Mouse (Mus musculus) limb, embryonic 15.5 days (tissue): ENCODE measurements around the gene Nfkbib. TPM values are rescaled to one million over a fixed set of nuclear protein-coding genes. Genes with fewer than 3 reads are reported as not detected.
A peak's percentile ranks its signal among the peaks of the same experiment; 100 is the strongest.

Experiments
- ATAC-seq: fragments of 200-750 bp; cut with Nextera tagmentation; 2 replicates; pipeline ENCODE4 v1.8.0; 2017; ENCODE audit warnings: low read depth, moderate TSS enrichment; ENCODE audit not compliant: insufficient number of reproducible peaks, low FRiP score, low TSS enrichment
- H3K27ac ChIP-seq: fragments of 300-500 bp; sonication (generic); 2 replicates; pipeline ENCODE4 v1.5.1; 2015; ENCODE audit warnings: moderate library complexity, mild to moderate bottlenecking, inconsistent platforms
- H3K27me3 ChIP-seq: fragments of 300-500 bp; sonication (generic); 2 replicates; pipeline ENCODE4 v1.6.1; 2015; ENCODE audit warnings: inconsistent platforms
- H3K36me3 ChIP-seq: fragments of 300-500 bp; sonication (generic); 2 replicates; pipeline ENCODE4 v1.6.1; 2015; ENCODE audit warnings: inconsistent platforms
- H3K4me1 ChIP-seq: fragments of 300-500 bp; sonication (generic); 2 replicates; pipeline ENCODE4 v1.6.1; 2015; ENCODE audit warnings: inconsistent platforms
- H3K4me2 ChIP-seq: fragments of 300-500 bp; sonication (generic); 2 replicates; pipeline ENCODE4 v1.6.1; 2015; ENCODE audit warnings: mild to moderate bottlenecking, inconsistent platforms
- H3K4me3 ChIP-seq: fragments of 300-500 bp; sonication (generic); 2 replicates; pipeline ENCODE4 v1.5.1; 2015; ENCODE audit warnings: mild to moderate bottlenecking, inconsistent platforms
- H3K9ac ChIP-seq: fragments of 300-500 bp; sonication (generic); 2 replicates; pipeline ENCODE4 v1.6.1; 2015; ENCODE audit warnings: inconsistent platforms
- H3K9me3 ChIP-seq: fragments of 300-500 bp; sonication (generic); 2 replicates; pipeline ENCODE4 v1.6.1; 2016; ENCODE audit warnings: inconsistent platforms
- WGBS: fragments of 180-500 bp; shearing (Covaris S2); methylation state at CpG from one replicate; pipeline ENCODE4 v1.1.7; 2015; 5-methylcytosine and 5-hydroxymethylcytosine counted together
- polyA plus RNA-seq: library from polyadenylated mRNA; unstranded; fragments of >200 nt; fragmentation: Nextera tagmentation; extraction: Ambion mirVana; gene quantifications from 2 replicates; pipeline ENCODE4 v1.2.1, GENCODE M21; 2015

Nfkbib gene
- polyA plus RNA-seq, 1 experiment from 2014 or later = 41.5 TPM

GRCm38 (mm10) chr7:28726600-28726999 is 40.7 kb downstream of the Nfkbib start:
- Histone ChIP-seq H3K4me3 (no peak overlapping the region), H3K4me1 (no peaks in the 10 kb centered on the region), H3K4me2 (no peak overlapping the region), H3K27ac (no peak overlapping the region), H3K36me3 (peaks cover 46% of the 10 kb centered on the region), H3K9ac (no peak overlapping the region), H3K27me3 (no peaks in the 10 kb centered on the region), H3K9me3 (no peaks in the 10 kb centered on the region)
- 7% methylated on average over 14 of the region's 14 CpGs for WGBS
- no peak for ATAC-seq

GRCm38 (mm10) chr7:28724613-28725012 is 42.7 kb downstream of the Nfkbib start:
- Histone ChIP-seq H3K36me3 (peaks cover 32% of the 10 kb centered on the region), H3K9ac (no peak overlapping the region), H3K9me3 (no peaks in the 10 kb centered on the region), H3K4me3 (no peak overlapping the region), H3K4me2 (no peak overlapping the region), H3K27me3 (no peaks in the 10 kb centered on the region), H3K4me1 (0 out of 2 replicates have a peak, but pooled peaks cover 5% of the 10 kb centered on the region), H3K27ac (no peak overlapping the region)
- ATAC-seq = no peak
- 92% methylated on average over 2 of the region's 2 CpGs for WGBS

GRCm38 (mm10) chr7:28722079-28722478 is 45.2 kb downstream of the Nfkbib start:
- H3K4me1 ChIP-seq = peaks cover 18% of the 10 kb centered on the region; the same call in 1 of the 2 replicates
- no peak overlapping the region for H3K4me3 ChIP-seq
- H3K27me3 ChIP-seq = no peaks in the 10 kb centered on the region
- no peak overlapping the region for H3K4me2 ChIP-seq
- H3K9me3 ChIP-seq = no peaks in the 10 kb centered on the region
- WGBS = 93% methylated on average over 7 of the region's 7 CpGs
- no peak overlapping the region for H3K27ac ChIP-seq
- ATAC-seq = no peak
- no peak overlapping the region for H3K9ac ChIP-seq
- peaks cover 20% of the 10 kb centered on the region for H3K36me3 ChIP-seq

- peaks cover 21% of the 10 kb centered on the region; the same call in 1 of the 2 replicates for H3K4me1 ChIP-seq
- no peaks in the 10 kb centered on the region for H3K27me3 ChIP-seq
- 0 out of 2 replicates have a peak overlapping the region, but pooled peaks have one; percentile 1 for H3K27ac ChIP-seq
- H3K36me3 ChIP-seq = peaks cover 20% of the 10 kb centered on the region
- no peak overlapping the region for H3K4me3 ChIP-seq
- H3K9me3 ChIP-seq = no peaks in the 10 kb centered on the region
- 44% methylated on average over 3 of the region's 3 CpGs for WGBS
- ATAC-seq = peak; percentile 61; the same call in 1 of the 2 replicates
- no peak overlapping the region for H3K9ac ChIP-seq
- no peak overlapping the region for H3K4me2 ChIP-seq
Measured at GRCm38 (mm10) chr7:28720753-28721537, 46.4 kb downstream of the Nfkbib start.

GRCm38 (mm10) chr7:28719650-28720049 is 47.7 kb downstream of the Nfkbib start:
- Histone ChIP-seq H3K4me3 (no peak overlapping the region), H3K9me3 (no peaks in the 10 kb centered on the region), H3K36me3 (peaks cover 12% of the 10 kb centered on the region), H3K4me1 (peaks cover 21% of the 10 kb centered on the region; the same call in 1 of the 2 replicates), H3K27ac (no peak overlapping the region), H3K9ac (no peak overlapping the region), H3K4me2 (no peak overlapping the region), H3K27me3 (no peaks in the 10 kb centered on the region)
- no peak for ATAC-seq
- whole genome bisulfite sequencing = 86% methylated on average over 2 of the region's 2 CpGs

- Histone ChIP-seq H3K36me3 (peaks cover 8% of the 10 kb centered on the region), H3K4me2 (no peak overlapping the region), H3K27me3 (no peaks in the 10 kb centered on the region), H3K27ac (no peak overlapping the region), H3K4me1 (peaks cover 21% of the 10 kb centered on the region; the same call in 1 of the 2 replicates), H3K4me3 (no peak overlapping the region), H3K9ac (no peak overlapping the region), H3K9me3 (no peaks in the 10 kb centered on the region)
- WGBS = 47% methylated on average over 4 of the region's 4 CpGs
- ATAC-seq = no peak
Measured at GRCm38 (mm10) chr7:28719159-28719558, 48.2 kb downstream of the Nfkbib start.

- H3K4me1 ChIP-seq = peaks cover 21% of the 10 kb centered on the region; the same call in 1 of the 2 replicates
- no peak overlapping the region for H3K27ac ChIP-seq
- ATAC-seq = no peak
- peak overlapping the region; percentile 65 for H3K4me2 ChIP-seq
- peak overlapping the region; percentile 57 for H3K4me3 ChIP-seq
- H3K9ac ChIP-seq = no peak overlapping the region
- H3K27me3 ChIP-seq = no peaks in the 10 kb centered on the region
- H3K36me3 ChIP-seq = no peaks in the 10 kb centered on the region
- no peaks in the 10 kb centered on the region for H3K9me3 ChIP-seq
- whole genome bisulfite sequencing = 79% methylated on average over 10 of the region's 10 CpGs
Measured at GRCm38 (mm10) chr7:28717726-28718125, 49.6 kb downstream of the Nfkbib start.

- Histone ChIP-seq H3K27ac (peak within 1 kb of the TSS; percentile 87), H3K4me3 (peak within 1 kb of the TSS; percentile 57), H3K9me3 (no peaks in the 10 kb centered on the region), H3K9ac (peak within 1 kb of the TSS; percentile 64), H3K36me3 (no peaks in the 10 kb centered on the region), H3K4me1 (peaks cover 21% of the 10 kb centered on the region; the same call in 1 of the 2 replicates), H3K27me3 (no peaks in the 10 kb centered on the region), H3K4me2 (peak within 1 kb of the TSS; percentile 65)
- WGBS = under 1% methylated on average over 36 of the region's 36 CpGs
- ATAC-seq = peak; percentile 82
Measured at GRCm38 (mm10) chr7:28716590-28717281, 50.6 kb downstream of the Nfkbib start, which contains the start of gene Fbxo17. Gene Fbxo17 (plus strand): TSS chr7:28716804.

- Histone ChIP-seq H3K4me3 (no peak overlapping the region), H3K27ac (no peak overlapping the region), H3K9me3 (no peaks in the 10 kb centered on the region), H3K36me3 (no peaks in the 10 kb centered on the region), H3K27me3 (no peaks in the 10 kb centered on the region), H3K4me1 (peaks cover 16% of the 10 kb centered on the region; the same call in 1 of the 2 replicates), H3K4me2 (no peak overlapping the region), H3K9ac (no peak overlapping the region)
- WGBS = 90% methylated on average over 2 of the region's 2 CpGs
- no peak for ATAC-seq
Measured at GRCm38 (mm10) chr7:28715598-28715997, 51.7 kb downstream of the Nfkbib start.

GRCm38 (mm10) chr7:28714667-28715066 is 52.6 kb downstream of the Nfkbib start:
- Histone ChIP-seq H3K9me3 (no peaks in the 10 kb centered on the region), H3K4me2 (no peak overlapping the region), H3K27me3 (no peaks in the 10 kb centered on the region), H3K9ac (no peak overlapping the region), H3K27ac (no peak overlapping the region), H3K4me1 (peaks cover 16% of the 10 kb centered on the region; the same call in 1 of the 2 replicates), H3K4me3 (no peak overlapping the region), H3K36me3 (no peaks in the 10 kb centered on the region)
- 70% methylated on average over 5 of the region's 5 CpGs for WGBS
- no peak for ATAC-seq

GRCm38 (mm10) chr7:28710962-28711361 is 56.4 kb downstream of the Nfkbib start:
- WGBS = 68% methylated on average over 3 of the region's 3 CpGs

GRCm38 (mm10) chr7:28709454-28709853 is 57.9 kb downstream of the Nfkbib start:
- no peak overlapping the region for H3K4me2 ChIP-seq
- no peaks in the 10 kb centered on the region for H3K9me3 ChIP-seq
- no peak for ATAC-seq
- H3K4me3 ChIP-seq = no peak overlapping the region
- no peaks in the 10 kb centered on the region for H3K36me3 ChIP-seq
- H3K27ac ChIP-seq = no peak overlapping the region
- no peaks in the 10 kb centered on the region for H3K27me3 ChIP-seq
- no peak overlapping the region for H3K9ac ChIP-seq
- H3K4me1 ChIP-seq = no peaks in the 10 kb centered on the region

More at GRCm38 (mm10) chr7:28710962-28711361, 56.4 kb downstream of the Nfkbib start:
- Histone ChIP-seq H3K27ac (no peak overlapping the region), H3K27me3 (no peaks in the 10 kb centered on the region), H3K4me3 (no peak overlapping the region), H3K9me3 (no peaks in the 10 kb centered on the region), H3K4me1 (no peaks in the 10 kb centered on the region), H3K9ac (no peak overlapping the region), H3K36me3 (no peaks in the 10 kb centered on the region), H3K4me2 (no peak overlapping the region)
- ATAC-seq = no peak
